Mouse (Mus musculus): Measurements from ENCODE around the gene Crabp2.

DNA sequence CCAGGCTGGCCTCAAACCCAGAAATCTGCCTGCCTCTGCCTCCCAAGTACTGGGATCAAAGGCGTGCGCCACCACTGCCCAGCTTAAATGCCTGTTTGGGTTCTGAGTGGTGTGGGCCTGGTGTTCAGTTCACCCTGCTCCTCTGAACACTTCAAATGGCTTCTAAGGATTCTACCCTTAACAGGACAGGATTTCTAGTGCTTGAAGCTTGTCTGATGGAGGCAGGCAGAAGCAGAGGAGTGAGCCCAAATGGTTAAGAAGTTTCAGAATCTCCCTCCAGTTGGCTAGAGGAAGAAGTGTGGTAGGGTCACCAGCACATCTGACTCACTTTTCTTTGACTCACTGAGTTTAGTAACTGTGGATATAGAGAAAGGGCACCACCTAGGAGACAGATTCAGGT is 39.1 kb upstream of the Crabp2 start:
- TF ChIP-seq POLR2A (IDR thresholded peaks at IDR 0.05; ENCODE audit: insufficient read length, low read depth): no peak
- TF ChIP-seq TCF12 (IDR thresholded peaks at IDR 0.05; ENCODE audit: insufficient read depth, poor library complexity, severe bottlenecking): no peak
- no peak for TF ChIP-seq E2F4 (IDR thresholded peaks at IDR 0.05; ENCODE audit: insufficient read depth)
- no peak for TF ChIP-seq POLR2AphosphoS2 (IDR thresholded peaks at IDR 0.05; ENCODE audit: insufficient read length, low read depth)
- no peak for TF ChIP-seq CEBPB (IDR thresholded peaks at IDR 0.05; ENCODE audit: insufficient read depth, poor library complexity, severe bottlenecking)
- TF ChIP-seq MAX (IDR thresholded peaks at IDR 0.05; ENCODE audit: low read depth): no peak
- TF ChIP-seq USF1 (IDR thresholded peaks at IDR 0.05; ENCODE audit: low read depth): no peak
- TF ChIP-seq TCF3 (IDR thresholded peaks at IDR 0.05; ENCODE audit: insufficient read length, low read depth): no peak

Measured in myocyte (in vitro differentiated cells).